Mouse (Mus musculus): Measurements from ENCODE around the gene Ppp1ca. TPM values are rescaled to one million over a fixed set of nuclear protein-coding genes. Genes with fewer than 3 reads are reported as not detected.

Gene Ppp1ca
- total and polyA plus RNA-seq, 2 experiments from 2014 or later: 510 to 592 TPM

DNA sequence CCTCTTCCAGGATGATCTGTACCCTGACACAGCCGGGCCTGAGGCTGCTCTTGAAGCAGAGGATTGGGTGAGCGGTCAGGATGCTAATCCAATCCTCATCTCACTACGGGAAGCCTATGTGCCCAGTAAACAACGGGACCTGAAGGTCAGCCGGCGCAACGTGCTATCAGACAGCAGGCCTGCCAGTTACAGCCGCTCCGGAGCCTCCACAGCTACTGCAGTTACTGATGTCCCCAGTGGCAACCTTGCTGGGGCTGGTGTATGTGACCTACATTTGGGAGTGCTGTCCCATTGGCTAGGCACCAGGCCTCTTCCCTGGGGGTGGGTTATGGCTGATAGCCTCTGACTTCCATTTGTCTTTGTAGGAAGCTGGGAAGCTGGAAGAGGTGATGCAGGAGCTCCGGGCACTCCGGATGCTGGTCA is 38.6 kb upstream of the Ppp1ca start, which contains the start of gene Ptprcap:
Ptprcap (plus strand) TSS at position 373 of the 423 bp plus-strand sequence.
- Histone ChIP-seq H3K36me3 (ENCODE audit: insufficient read depth, low read length) (peaks cover 52% of the 10 kb centered on the region), H3K27me3 (ENCODE audit: insufficient read depth, low read length) (no peaks in the 10 kb centered on the region), H3K4me1 (ENCODE audit: insufficient read depth, low read length) (peaks cover 7% of the 10 kb centered on the region; the same call in 1 of the 2 replicates), H3K9ac (replicated peaks; ENCODE audit: low read length, poor library complexity, severe bottlenecking) (no peak within 1 kb of the TSS), H3K4me3 (ENCODE audit: low read depth, low read length) (no peak within 1 kb of the TSS), H3K9me3 (ENCODE audit: low read length) (no peaks in the 10 kb centered on the region), H3K4me2 (ENCODE audit: low read depth, low read length, poor library complexity, severe bottlenecking) (no peak within 1 kb of the TSS), H3K27ac (ENCODE audit: low read depth, low read length) (0 out of 2 replicates have a peak within 1 kb of the TSS, but pooled peaks have one; percentile 4)
- TF ChIP-seq CTCF (IDR thresholded peaks at IDR 0.05): no peak
- WGBS: 72% methylated on average over 11 of the region's 11 CpGs
- ATAC-seq (ENCODE audit: low FRiP score): no peak
- DNase-seq (ENCODE audit: low spot score): peak; percentile 33

DNA sequence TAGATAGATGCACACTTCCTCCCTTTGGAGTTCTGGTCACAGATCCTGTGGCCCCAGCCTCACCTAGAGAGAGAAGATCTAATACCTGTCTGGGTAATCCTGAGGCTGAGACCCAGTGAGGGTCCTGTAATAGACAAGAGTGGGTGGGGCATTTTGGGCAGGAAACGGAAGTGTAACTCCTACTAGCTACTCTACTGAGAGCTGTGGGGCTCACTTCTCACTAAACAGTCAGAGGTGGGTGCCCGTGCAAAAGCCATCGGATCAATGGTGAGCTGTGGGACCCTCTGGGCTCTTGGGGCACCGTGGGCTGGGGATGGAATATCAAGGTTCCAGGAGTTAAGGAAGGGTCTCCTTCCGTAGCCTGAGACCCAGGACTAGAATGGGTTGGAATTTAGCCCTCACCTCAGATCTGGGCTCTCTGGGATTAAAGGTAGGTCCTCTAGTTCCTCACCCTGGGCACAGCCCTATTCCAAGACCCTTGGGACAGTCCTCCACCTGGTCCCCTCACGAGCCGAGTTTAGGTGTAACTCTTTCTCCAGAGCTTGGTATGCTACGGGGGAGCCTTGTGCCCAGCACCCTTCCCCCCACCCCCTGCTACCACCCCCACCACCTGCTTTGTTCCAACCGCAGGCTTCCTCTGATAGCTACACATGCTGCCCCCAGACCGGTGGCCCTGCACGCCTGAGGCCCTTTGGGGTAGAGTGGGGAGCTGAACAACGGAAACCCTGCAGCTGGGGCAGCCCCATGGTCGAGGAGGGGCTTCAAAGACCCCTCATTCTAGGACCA is 37.2 kb upstream of the Ppp1ca start:
- Histone ChIP-seq H3K9ac (replicated peaks; ENCODE audit: low read length, poor library complexity, severe bottlenecking) (no peak overlapping the region), H3K4me1 (ENCODE audit: insufficient read depth, low read length) (peaks cover under 1% of the 10 kb centered on the region; the same call in 1 of the 2 replicates), H3K4me3 (ENCODE audit: low read depth, low read length) (no peak overlapping the region), H3K9me3 (ENCODE audit: low read length) (no peaks in the 10 kb centered on the region), H3K27ac (ENCODE audit: low read depth, low read length) (no peak overlapping the region), H3K27me3 (ENCODE audit: insufficient read depth, low read length) (no peaks in the 10 kb centered on the region), H3K36me3 (ENCODE audit: insufficient read depth, low read length) (peaks cover 65% of the 10 kb centered on the region), H3K4me2 (ENCODE audit: low read depth, low read length, poor library complexity, severe bottlenecking) (no peak overlapping the region)
- 88% methylated on average over 13 of the region's 13 CpGs for WGBS
- DNase-seq (ENCODE audit: low spot score) (no peak), ATAC-seq (ENCODE audit: low FRiP score) (no peak)
- no peak for TF ChIP-seq CTCF (IDR thresholded peaks at IDR 0.05)

DNA sequence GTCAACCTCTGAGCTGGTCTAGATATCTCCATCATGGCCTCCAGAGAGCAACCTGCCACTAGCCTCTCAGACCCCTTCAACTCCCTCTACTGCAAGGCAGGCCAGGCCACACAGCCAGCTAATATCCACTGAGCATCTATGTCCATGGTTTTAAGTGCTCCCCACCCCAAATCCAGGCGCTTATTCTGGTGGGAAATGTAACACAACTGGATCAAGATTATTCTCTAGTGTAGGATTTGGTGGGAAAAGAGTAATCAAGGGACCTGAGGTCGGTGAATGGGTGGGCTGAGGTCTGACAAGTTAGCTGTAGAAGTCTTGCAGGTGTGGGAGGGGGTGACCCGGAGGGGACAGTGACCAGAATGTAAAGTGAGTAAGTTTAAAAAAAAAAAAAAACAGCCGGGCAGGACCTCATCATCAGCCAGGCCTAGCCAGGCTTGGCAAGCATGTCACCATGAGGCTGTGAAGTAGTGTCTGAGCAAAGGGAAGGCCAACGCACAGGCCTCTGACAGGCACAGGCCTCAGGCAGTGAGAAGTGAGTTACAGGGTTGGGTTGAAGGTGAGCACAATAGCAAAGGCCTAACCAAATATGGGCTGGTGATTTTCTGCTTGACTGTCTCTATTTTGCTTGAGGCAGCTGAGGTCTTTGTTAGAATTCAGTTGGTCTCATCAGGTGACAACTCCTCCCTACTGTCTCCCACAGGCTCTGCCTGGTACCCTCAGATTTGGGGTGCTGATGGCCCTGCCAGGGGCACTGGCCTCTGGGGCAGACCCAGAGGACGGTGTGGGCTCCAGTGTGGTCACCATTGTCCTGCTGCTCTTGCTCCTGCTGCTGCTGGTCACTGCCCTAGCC is 36.4 kb upstream of the Ppp1ca start:
- no peak for TF ChIP-seq CTCF (IDR thresholded peaks at IDR 0.05)
- Histone ChIP-seq H3K36me3 (ENCODE audit: insufficient read depth, low read length) (peaks cover 65% of the 10 kb centered on the region), H3K9ac (replicated peaks; ENCODE audit: low read length, poor library complexity, severe bottlenecking) (no peak overlapping the region), H3K27ac (ENCODE audit: low read depth, low read length) (no peak overlapping the region), H3K4me3 (ENCODE audit: low read depth, low read length) (no peak overlapping the region), H3K4me2 (ENCODE audit: low read depth, low read length, poor library complexity, severe bottlenecking) (no peak overlapping the region), H3K27me3 (ENCODE audit: insufficient read depth, low read length) (no peaks in the 10 kb centered on the region), H3K4me1 (ENCODE audit: insufficient read depth, low read length) (no peaks in the 10 kb centered on the region), H3K9me3 (ENCODE audit: low read length) (no peaks in the 10 kb centered on the region)
- no peak for ATAC-seq (ENCODE audit: low FRiP score)
- WGBS: 78% methylated on average over 6 of the region's 6 CpGs
- no peak for DNase-seq (ENCODE audit: low spot score)

DNA sequence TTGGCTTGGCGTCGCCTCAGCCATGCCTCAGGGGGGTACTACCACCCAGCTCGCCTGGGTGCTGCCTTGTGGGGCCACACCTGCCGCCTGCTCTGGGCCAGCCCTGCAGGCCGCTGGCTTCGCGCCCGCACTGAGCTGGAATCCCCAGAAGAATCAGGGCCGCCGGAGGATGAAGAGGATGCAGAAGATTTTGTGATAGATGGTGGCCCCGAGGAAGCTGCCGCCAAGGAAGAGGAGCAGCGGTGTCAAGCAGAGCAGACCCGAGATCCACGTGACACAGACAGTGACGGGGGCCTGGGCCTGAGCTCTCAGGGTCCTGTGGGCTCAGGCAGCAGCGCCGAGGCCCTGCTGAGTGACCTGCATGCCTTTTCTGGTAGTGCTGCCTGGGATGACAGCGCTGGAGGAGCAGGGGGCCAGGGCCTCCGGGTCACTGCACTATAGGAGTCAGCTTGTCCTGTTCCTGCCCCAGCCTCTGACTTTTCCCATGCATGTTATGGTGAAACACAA is 35.7 kb upstream of the Ppp1ca start:
- Histone ChIP-seq H3K4me1 (ENCODE audit: insufficient read depth, low read length) (no peaks in the 10 kb centered on the region), H3K4me2 (ENCODE audit: low read depth, low read length, poor library complexity, severe bottlenecking) (no peak overlapping the region), H3K36me3 (ENCODE audit: insufficient read depth, low read length) (peaks cover 65% of the 10 kb centered on the region), H3K27ac (ENCODE audit: low read depth, low read length) (no peak overlapping the region), H3K9me3 (ENCODE audit: low read length) (no peaks in the 10 kb centered on the region), H3K4me3 (ENCODE audit: low read depth, low read length) (no peak overlapping the region), H3K27me3 (ENCODE audit: insufficient read depth, low read length) (no peaks in the 10 kb centered on the region), H3K9ac (replicated peaks; ENCODE audit: low read length, poor library complexity, severe bottlenecking) (0 out of 2 replicates have a peak overlapping the region, but pooled peaks have one; percentile 8)
- no peak for DNase-seq (ENCODE audit: low spot score)
- no peak for TF ChIP-seq CTCF (IDR thresholded peaks at IDR 0.05)
- ATAC-seq (ENCODE audit: low FRiP score): no peak
- WGBS: 69% methylated on average over 20 of the region's 20 CpGs

DNA sequence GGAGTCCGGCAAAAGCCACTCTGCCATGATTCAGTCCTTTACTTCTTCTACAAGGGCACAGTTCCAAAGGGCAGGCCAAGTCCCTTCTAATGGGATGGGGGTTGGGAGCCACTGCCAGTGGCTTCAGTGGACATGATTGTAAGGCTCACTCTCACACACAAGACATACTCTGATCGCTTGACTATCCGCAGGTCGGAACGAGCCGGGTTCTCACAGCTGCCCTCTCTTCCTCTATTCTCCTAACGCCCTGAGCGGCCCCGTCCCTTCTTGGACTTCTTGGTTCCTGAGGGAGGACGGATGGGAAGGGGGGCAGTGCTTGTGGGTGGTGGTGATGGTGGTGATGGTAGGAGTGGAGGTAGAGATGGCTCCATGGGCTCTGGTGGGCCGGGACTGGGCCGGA is 35.1 kb upstream of the Ppp1ca start:
- DNase-seq (ENCODE audit: low spot score) (no peak), ATAC-seq (ENCODE audit: low FRiP score) (no peak)
- Histone ChIP-seq H3K36me3 (ENCODE audit: insufficient read depth, low read length) (peaks cover 65% of the 10 kb centered on the region), H3K9me3 (ENCODE audit: low read length) (no peaks in the 10 kb centered on the region), H3K9ac (replicated peaks; ENCODE audit: low read length, poor library complexity, severe bottlenecking) (no peak overlapping the region), H3K4me1 (ENCODE audit: insufficient read depth, low read length) (no peaks in the 10 kb centered on the region), H3K4me3 (ENCODE audit: low read depth, low read length) (no peak overlapping the region), H3K27ac (ENCODE audit: low read depth, low read length) (no peak overlapping the region), H3K27me3 (ENCODE audit: insufficient read depth, low read length) (no peaks in the 10 kb centered on the region), H3K4me2 (ENCODE audit: low read depth, low read length, poor library complexity, severe bottlenecking) (no peak overlapping the region)
- 95% methylated on average over 12 of the region's 12 CpGs for WGBS
- no peak for TF ChIP-seq CTCF (IDR thresholded peaks at IDR 0.05)
